Mouse (Mus musculus): ENCODE measurements around the gene Fli1.

DNA sequence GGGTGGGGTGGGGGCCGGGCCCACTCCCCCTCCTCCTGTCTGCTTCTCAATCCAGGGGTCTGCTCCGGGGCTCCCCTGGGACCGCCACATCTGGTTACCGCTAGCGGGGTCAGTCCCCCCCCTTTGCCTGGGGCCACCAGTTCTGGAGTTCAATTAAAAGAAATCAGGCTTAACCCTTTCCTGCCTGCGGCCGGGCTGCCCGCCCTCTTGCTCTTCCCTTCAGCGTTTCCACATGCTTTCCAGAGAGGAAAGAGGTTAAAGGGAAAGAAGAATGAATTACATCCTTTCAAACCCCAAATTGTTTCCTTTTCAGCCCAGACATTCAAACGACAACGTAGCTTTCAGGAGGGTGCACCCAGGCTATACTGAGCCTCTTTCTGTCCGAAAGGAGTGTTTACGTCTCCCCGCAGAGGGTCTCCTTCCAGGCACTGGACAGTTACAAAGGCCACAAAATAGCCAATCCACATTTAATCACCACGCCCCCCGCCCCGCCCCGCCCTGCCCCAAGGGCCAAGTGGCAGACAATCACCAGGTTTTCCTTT is 450 bp upstream of the Fli1 start:
- TF ChIP-seq MAX (IDR thresholded peaks at IDR 0.05; ENCODE audit: low read depth) (no peak), E2F4 (IDR thresholded peaks at IDR 0.05; ENCODE audit: insufficient read depth) (no peak)

Measured in myocyte (in vitro differentiated cells).